In genomic region chr2:18393022-18393519, GRCm38 (mm10) we compare ENCODE assay signal across 8 mouse cellular contexts. TPM values are rescaled to one million over a fixed set of nuclear protein-coding genes. Genes with fewer than 3 reads are reported as not detected.
DNase-seq lines count a peak whose midpoint lies in the region; ATAC-seq and TF ChIP-seq lines count a peak whose summit lies in the region.

No protein-coding gene starts in this region.

- peak overlapping the region; percentile 98 for H3K27ac ChIP-seq in heart, embryonic 15.5 days
- no peak overlapping the region for H3K27ac ChIP-seq in ES-Bruce4 (ENCODE audit: insufficient read depth, low read length)
- peak overlapping the region; percentile 96 for H3K27ac ChIP-seq in forebrain, embryonic 11.5 days (ENCODE audit: low read depth, low read length)
- H3K27ac ChIP-seq in liver, embryonic 15.5 days (replicated peaks) = peak overlapping the region; percentile 90

- H3K4me2 ChIP-seq in heart, embryonic 15.5 days = peak overlapping the region; percentile 70
- peak overlapping the region; percentile 37; the same call in 1 of the 2 replicates for H3K4me2 ChIP-seq in forebrain, embryonic 11.5 days (ENCODE audit: low read depth, low read length, severe bottlenecking)
- peak overlapping the region; percentile 88 for H3K4me2 ChIP-seq in liver, embryonic 15.5 days

- DNase-seq in heart, adult 11 months = no peak
- no peak for DNase-seq in forebrain, embryonic 11.5 days (ENCODE audit: low spot score)
- no peak for DNase-seq in adrenal gland, adult 2 months
- DNase-seq in layer of hippocampus, adult 9-10 months (ENCODE audit: low spot score) = no peak
- no peak for DNase-seq in cerebellum, adult 9-11 months

- peak overlapping the region; percentile 91; the same call in 1 of the 2 replicates for H3K9ac ChIP-seq in heart, embryonic 15.5 days
- H3K9ac ChIP-seq in ES-Bruce4 (ENCODE audit: low read depth, poor library complexity, severe bottlenecking) = no peak overlapping the region
- H3K9ac ChIP-seq in forebrain, embryonic 11.5 days (ENCODE audit: low read length) = peak overlapping the region; percentile 32; the same call in 1 of the 2 replicates
- H3K9ac ChIP-seq in liver, embryonic 15.5 days = peak overlapping the region; percentile 77; the same call in 1 of the 2 replicates

- TF ChIP-seq POLR2A in ES-Bruce4 (IDR thresholded peaks at IDR 0.05; ENCODE audit: insufficient read depth, low read length) = no peak

- no peaks in the 10 kb centered on the region for H3K9me3 ChIP-seq in heart, embryonic 15.5 days (replicated peaks)
- peaks cover 6% of the 10 kb centered on the region; the same call in 1 of the 2 replicates for H3K9me3 ChIP-seq in ES-Bruce4 (replicated peaks; ENCODE audit: control insufficient read depth, insufficient read depth, low read length, poor library complexity, severe bottlenecking)
- H3K9me3 ChIP-seq in forebrain, embryonic 11.5 days (ENCODE audit: control insufficient read depth, low read length) = no peaks in the 10 kb centered on the region
- H3K9me3 ChIP-seq in liver, embryonic 15.5 days (replicated peaks) = no peaks in the 10 kb centered on the region

- TF ChIP-seq CTCF in ES-Bruce4 (IDR thresholded peaks at IDR 0.05; ENCODE audit: low read depth, low read length) = no peak

- H3K27me3 ChIP-seq in heart, embryonic 15.5 days = no peaks in the 10 kb centered on the region
- H3K27me3 ChIP-seq in ES-Bruce4 (ENCODE audit: control insufficient read depth, insufficient read depth, low read length, poor library complexity, severe bottlenecking) = no peaks in the 10 kb centered on the region
- no peaks in the 10 kb centered on the region for H3K27me3 ChIP-seq in forebrain, embryonic 11.5 days (ENCODE audit: control insufficient read depth, insufficient read depth, low read length)
- H3K27me3 ChIP-seq in liver, embryonic 15.5 days = no peaks in the 10 kb centered on the region

- WGBS in heart, embryonic 15.5 days = 61% methylated on average over 2 of the region's 2 CpGs
- WGBS in forebrain, embryonic 11.5 days = 70% methylated on average over 2 of the region's 2 CpGs
- 61% methylated on average over 2 of the region's 2 CpGs for WGBS in liver, embryonic 15.5 days (ENCODE audit: insufficient replicate concordance)

- ATAC-seq in heart, embryonic 15.5 days (replicated peaks; ENCODE audit: insufficient number of reproducible peaks, insufficient read depth, low FRiP score, low read depth) = no peak
- no peak for ATAC-seq in forebrain, embryonic 11.5 days (replicated peaks; ENCODE audit: low FRiP score)
- ATAC-seq in liver, embryonic 15.5 days (ENCODE audit: insufficient read depth) = no peak

- H3K36me3 ChIP-seq in heart, embryonic 15.5 days = no peaks in the 10 kb centered on the region
- no peaks in the 10 kb centered on the region for H3K36me3 ChIP-seq in ES-Bruce4 (ENCODE audit: control insufficient read depth, insufficient read depth, low read length, poor library complexity, severe bottlenecking)
- H3K36me3 ChIP-seq in forebrain, embryonic 11.5 days (ENCODE audit: control insufficient read depth, insufficient read depth, low read length) = no peaks in the 10 kb centered on the region
- H3K36me3 ChIP-seq in liver, embryonic 15.5 days (replicated peaks) = no peaks in the 10 kb centered on the region

- peak overlapping the region; percentile 95 for H3K4me3 ChIP-seq in heart, embryonic 15.5 days
- H3K4me3 ChIP-seq in ES-Bruce4 (ENCODE audit: low read depth, low read length) = peak overlapping the region; percentile 40; the same call in 1 of the 2 replicates
- peak overlapping the region; percentile 83; the same call in 1 of the 2 replicates for H3K4me3 ChIP-seq in forebrain, embryonic 11.5 days (ENCODE audit: low read depth, low read length)
- peak overlapping the region; percentile 78 for H3K4me3 ChIP-seq in liver, embryonic 15.5 days (replicated peaks)

- TF ChIP-seq EP300 in ES-Bruce4 (IDR thresholded peaks at IDR 0.05; ENCODE audit: insufficient read depth, low read depth, low read length) = no peak

- peaks cover 3% of the 10 kb centered on the region; the same call in 1 of the 2 replicates for H3K4me1 ChIP-seq in heart, embryonic 15.5 days (replicated peaks)
- H3K4me1 ChIP-seq in ES-Bruce4 (ENCODE audit: control insufficient read depth, insufficient read depth, low read length) = no peaks in the 10 kb centered on the region
- no peaks in the 10 kb centered on the region for H3K4me1 ChIP-seq in forebrain, embryonic 11.5 days (replicated peaks; ENCODE audit: control insufficient read depth, insufficient read depth, low read length)
- peaks cover 19% of the 10 kb centered on the region for H3K4me1 ChIP-seq in liver, embryonic 15.5 days (replicated peaks)

RNA-seq across cellular contexts. Expression of gene Dnajc1, which starts 0.4 kb away (rescaled TPM):
- polyA plus RNA-seq in heart, embryonic 15.5 days (2015; fragmentation: Nextera tagmentation; extraction: Ambion mirVana) = 22.8 and 23.8 TPM in 2 replicates
- 9.6 and 14.7 TPM in 2 replicates for polyA plus RNA-seq in ES-Bruce4 (2011; ENCODE audit: insufficient read depth, insufficient read length, low read depth, missing spikeins)
- polyA plus RNA-seq in forebrain, embryonic 11.5 days (2014; fragmentation: Nextera tagmentation; extraction: Ambion mirVana) = 39.0 and 41.8 TPM in 2 replicates
- polyA plus RNA-seq in liver, embryonic 15.5 days (2015; fragmentation: Nextera tagmentation; extraction: Ambion mirVana) = 9.6 and 10.0 TPM in 2 replicates
- total RNA-seq in adrenal gland, adult 2 months (2021) = 10 to 100 TPM; 32.1 to 39.7 TPM
- 76.4 and 94.4 TPM in 2 replicates for polyA plus RNA-seq in adrenal gland, adult 2 months (2012; rRNA removed)

Comparison
In these comparisons a context has a peak if more than half of its experiments do, and no peak if none do; other contexts are left out.
1. H3K4me2 ChIP-seq: peak in every context shown above with its lines; median percentile 88 in liver, embryonic 15.5 days; 70 in heart, embryonic 15.5 days; 37 in forebrain, embryonic 11.5 days.
2. H3K4me3 ChIP-seq: peak in every context shown above with its lines; median percentile 95 in heart, embryonic 15.5 days; 83 in forebrain, embryonic 11.5 days; 78 in liver, embryonic 15.5 days; 40 in ES-Bruce4.